Mouse (Mus musculus) MEL (cell line): ENCODE results near the gene Fgfr2. TPM values are rescaled to one million over a fixed set of nuclear protein-coding genes. Genes with fewer than 3 reads are reported as not detected.

Source experiments
- DNase-seq: peaks from one replicate; pipeline ENCODE4 v3.0.0; 2011; ENCODE audit warnings: low read depth, low spot score
- H3K27ac ChIP-seq: 2 replicates; pipeline ENCODE4 v1.5.1; 2012; ENCODE audit warnings: low read depth, mild to moderate bottlenecking, control low read depth, low read length, moderate library complexity; ENCODE audit not compliant: control insufficient read depth
- H3K27me3 ChIP-seq, 2 experiments: fragments of 150-350 bp in 1 of 2; sonication (generic) in 1 of 2; 2 replicates each; pipeline ENCODE4 v1.6.1; 2012; ENCODE audit warnings: low read length in 2 of 2, mild to moderate bottlenecking in 2 of 2, improper control_type of control experiment in 1 of 2, moderate library complexity in 1 of 2; ENCODE audit not compliant: insufficient read depth in 2 of 2, control insufficient read depth in 1 of 2
- H3K36me3 ChIP-seq, 2 experiments: 2 replicates each; pipeline ENCODE4 v1.6.1; 2012 to 2014; ENCODE audit warnings: low read length in 2 of 2, improper control_type of control experiment in 1 of 2, inconsistent platforms in 1 of 2, mild to moderate bottlenecking in 1 of 2; ENCODE audit not compliant: insufficient read depth in 2 of 2, control insufficient read depth in 1 of 2
- H3K4me1 ChIP-seq, 2 experiments: fragments of 150-350 bp in 1 of 2; sonication (generic) in 1 of 2; 2 replicates each; pipeline ENCODE4 v1.6.1; 2012; ENCODE audit warnings: low read length in 2 of 2, improper control_type of control experiment in 1 of 2, mild to moderate bottlenecking in 1 of 2; ENCODE audit not compliant: insufficient read depth in 2 of 2, control insufficient read depth in 1 of 2
- H3K4me3 ChIP-seq, 2 experiments: fragments of 150-350 bp in 1 of 2; sonication (generic) in 1 of 2; 2 replicates each; pipeline ENCODE4 v1.5.1; 2012; ENCODE audit warnings: low read depth in 2 of 2, low read length in 2 of 2, mild to moderate bottlenecking in 2 of 2, moderate library complexity in 2 of 2, control low read depth in 1 of 2, improper control_type of control experiment in 1 of 2; ENCODE audit not compliant: control insufficient read depth in 1 of 2, insufficient read depth in 1 of 2
- H3K79me2 ChIP-seq: 2 replicates; pipeline ENCODE4 v1.6.1; 2012; ENCODE audit warnings: mild to moderate bottlenecking, low read length, moderate library complexity; ENCODE audit not compliant: control insufficient read depth, poor library complexity, insufficient read depth
- H3K9ac ChIP-seq: 2 replicates; pipeline ENCODE4 v1.6.1; 2012; ENCODE audit warnings: low read depth, mild to moderate bottlenecking, control low read depth, low read length, moderate library complexity; ENCODE audit not compliant: control insufficient read depth, poor library complexity, severe bottlenecking
- H3K9me3 ChIP-seq: fragments of 150-350 bp; sonication (generic); replicated peaks from 2 replicates; pipeline ENCODE4 v1.6.1; 2012; ENCODE audit warnings: mild to moderate bottlenecking, low read length, improper control_type of control experiment, moderate library complexity; ENCODE audit not compliant: insufficient read depth
- BHLHE40 ChIP-seq: IDR thresholded peaks from 2 replicates; pipeline ENCODE4 v1.6.1; 2012; ENCODE audit warnings: low read depth, mild to moderate bottlenecking, inconsistent platforms, low read length, improper control_type of control experiment, borderline replicate concordance
- CHD1 ChIP-seq: IDR thresholded peaks from 2 replicates; pipeline ENCODE4 v1.6.1; 2012; ENCODE audit warnings: low read depth, mild to moderate bottlenecking, inconsistent platforms, low read length, improper control_type of control experiment
- CHD2 ChIP-seq: IDR thresholded peaks from 2 replicates; pipeline ENCODE4 v1.6.1; 2011; ENCODE audit warnings: low read length, improper control_type of control experiment
- CTCF ChIP-seq, 3 experiments: IDR thresholded peaks in 2 of 3; conservative IDR thresholded peaks in 1 of 3; 2 replicates each; pipeline ENCODE4 v1.5.1; 2011 to 2012; ENCODE audit warnings: low read length in 3 of 3, low read depth in 2 of 3, mild to moderate bottlenecking in 2 of 3, improper control_type of control experiment in 1 of 3, inconsistent platforms in 1 of 3, mixed read lengths in 1 of 3, moderate library complexity in 1 of 3; ENCODE audit not compliant: control insufficient read depth in 1 of 3, insufficient read depth in 1 of 3, poor library complexity in 1 of 3, severe bottlenecking in 1 of 3
- E2F4 ChIP-seq: IDR thresholded peaks from 2 replicates; pipeline ENCODE4 v1.6.1; 2011; ENCODE audit warnings: low read depth, low read length, improper control_type of control experiment, borderline replicate concordance
- ELF1 ChIP-seq: IDR thresholded peaks from 2 replicates; pipeline ENCODE4 v1.6.1; 2014; ENCODE audit warnings: low read depth, mild to moderate bottlenecking, inconsistent platforms, low read length, improper control_type of control experiment, moderate library complexity
- EP300 ChIP-seq, 2 experiments: IDR thresholded peaks; 2 replicates each; pipeline ENCODE4 v1.6.1; 2011; ENCODE audit warnings: improper control_type of control experiment in 2 of 2, low read length in 2 of 2, low read depth in 1 of 2, mild to moderate bottlenecking in 1 of 2
- GATA1 ChIP-seq: IDR thresholded peaks from 2 replicates; pipeline ENCODE4 v1.6.1; 2011; ENCODE audit warnings: low read depth, low read length, improper control_type of control experiment
- JUND ChIP-seq: IDR thresholded peaks from 2 replicates; pipeline ENCODE4 v1.6.1; 2011; ENCODE audit warnings: low read depth, mild to moderate bottlenecking, improper control_type of control experiment, low read length
- KAT2A ChIP-seq: conservative IDR thresholded peaks from 2 replicates; pipeline ENCODE4 v1.6.1; 2012; ENCODE audit warnings: low read depth, low read length, improper control_type of control experiment, inconsistent platforms
- MEF2A ChIP-seq: IDR thresholded peaks from 2 replicates; pipeline ENCODE4 v1.6.1; 2014; ENCODE audit warnings: low read depth, mild to moderate bottlenecking, inconsistent platforms, low read length, improper control_type of control experiment; ENCODE audit not compliant: poor library complexity, insufficient replicate concordance, severe bottlenecking; ENCODE audit errors: extremely low read depth
- MXI1 ChIP-seq: IDR thresholded peaks from 2 replicates; pipeline ENCODE4 v1.6.1; 2011; ENCODE audit warnings: mild to moderate bottlenecking, low read depth, low read length, improper control_type of control experiment
- MYB ChIP-seq: IDR thresholded peaks from 2 replicates; pipeline ENCODE4 v1.6.1; 2011; ENCODE audit warnings: mild to moderate bottlenecking, low read depth, low read length, improper control_type of control experiment
- NRF1 ChIP-seq: IDR thresholded peaks from 2 replicates; pipeline ENCODE4 v1.6.1; 2014; ENCODE audit warnings: low read depth, mild to moderate bottlenecking, inconsistent platforms, low read length, improper control_type of control experiment, moderate library complexity; ENCODE audit not compliant: poor library complexity, insufficient read depth, severe bottlenecking
- RAD21 ChIP-seq: IDR thresholded peaks from 2 replicates; pipeline ENCODE4 v1.6.1; 2011; ENCODE audit warnings: mild to moderate bottlenecking, low read depth, low read length, improper control_type of control experiment
- RCOR1 ChIP-seq: IDR thresholded peaks from 2 replicates; pipeline ENCODE4 v1.6.1; 2012; ENCODE audit warnings: low read depth, mild to moderate bottlenecking, inconsistent platforms, low read length, improper control_type of control experiment
- SIN3A ChIP-seq: IDR thresholded peaks from 2 replicates; pipeline ENCODE4 v1.6.1; 2012; ENCODE audit warnings: low read length, improper control_type of control experiment, inconsistent platforms
- SMC3 ChIP-seq: IDR thresholded peaks from 2 replicates; pipeline ENCODE4 v1.6.1; 2011; ENCODE audit warnings: low read depth, low read length, improper control_type of control experiment
- TAL1 ChIP-seq: IDR thresholded peaks from 2 replicates; pipeline ENCODE4 v1.6.1; 2012; ENCODE audit warnings: mild to moderate bottlenecking, inconsistent platforms, low read length, moderate library complexity, mixed read lengths
- TBP ChIP-seq: IDR thresholded peaks from 2 replicates; pipeline ENCODE4 v1.8.0; 2011; ENCODE audit warnings: low read depth, low read length, improper control_type of control experiment
- TCF12 ChIP-seq: IDR thresholded peaks from 2 replicates; pipeline ENCODE4 v1.6.1; 2014; ENCODE audit warnings: low read depth, mild to moderate bottlenecking, inconsistent platforms, low read length, improper control_type of control experiment, moderate library complexity
- UBTF ChIP-seq: IDR thresholded peaks from 2 replicates; pipeline ENCODE4 v1.6.1; 2012; ENCODE audit warnings: low read depth, mild to moderate bottlenecking, inconsistent platforms, low read length, improper control_type of control experiment, moderate library complexity, borderline replicate concordance; ENCODE audit not compliant: insufficient read depth
- USF1 ChIP-seq: IDR thresholded peaks from 2 replicates; pipeline ENCODE4 v1.6.1; 2014; ENCODE audit warnings: low read depth, mild to moderate bottlenecking, inconsistent platforms, low read length, improper control_type of control experiment, moderate library complexity
- USF2 ChIP-seq, 2 experiments: IDR thresholded peaks; 2 replicates each; pipeline ENCODE4 v1.6.1; 2011 to 2012; ENCODE audit warnings: improper control_type of control experiment in 2 of 2, low read length in 2 of 2, borderline replicate concordance in 1 of 2, inconsistent platforms in 1 of 2, low read depth in 1 of 2, mild to moderate bottlenecking in 1 of 2; ENCODE audit not compliant: insufficient read depth in 1 of 2
- ZC3H11A ChIP-seq: IDR thresholded peaks from 2 replicates; pipeline ENCODE4 v1.6.1; 2012; ENCODE audit warnings: low read depth, mild to moderate bottlenecking, inconsistent platforms, low read length, improper control_type of control experiment
- ZKSCAN1 ChIP-seq: IDR thresholded peaks from 2 replicates; pipeline ENCODE4 v1.6.1; 2012; ENCODE audit warnings: low read depth, mild to moderate bottlenecking, inconsistent platforms, low read length, improper control_type of control experiment, moderate library complexity
- polyA plus RNA-seq, 2 experiments: library from polyadenylated mRNA; stranded (reverse) in 1 of 2; unstranded in 1 of 2; fragments of >175 nt in 1 of 2; fragments of >200 nt in 1 of 2; gene quantifications; 2 replicates each; pipeline versions ENCODE4 v1.2.1 to v1.2.4; 2012; ENCODE audit warnings: low replicate concordance in 2 of 2, low read depth in 1 of 2; ENCODE audit not compliant: insufficient read length in 2 of 2, insufficient read depth in 1 of 2, missing spikeins in 1 of 2
- total RNA-seq: library from RNA; depleted of rRNA; stranded (reverse); fragments of 300-350 nt; gene quantifications from 2 replicates; pipeline ENCODE4 v1.2.3, GENCODE M21; 2012

Gene Fgfr2
- total and polyA plus RNA-seq, 3 experiments: not detected

- TF ChIP-seq EP300 (IDR thresholded peaks at IDR 0.05; ENCODE audit: low read depth in 1 of 2, low read length in 2 of 2) (peak; percentile 45 to 72; a peak in 3 of 4 replicates), MYB (no peak), NRF1 (no peak)
- TF ChIP-seq, all 39 proteins: peak for 3
These were observed 318.2 kb downstream of the Fgfr2 start (continued) for GRCm38 (mm10) chr7:132804951-132805350.

DNA sequence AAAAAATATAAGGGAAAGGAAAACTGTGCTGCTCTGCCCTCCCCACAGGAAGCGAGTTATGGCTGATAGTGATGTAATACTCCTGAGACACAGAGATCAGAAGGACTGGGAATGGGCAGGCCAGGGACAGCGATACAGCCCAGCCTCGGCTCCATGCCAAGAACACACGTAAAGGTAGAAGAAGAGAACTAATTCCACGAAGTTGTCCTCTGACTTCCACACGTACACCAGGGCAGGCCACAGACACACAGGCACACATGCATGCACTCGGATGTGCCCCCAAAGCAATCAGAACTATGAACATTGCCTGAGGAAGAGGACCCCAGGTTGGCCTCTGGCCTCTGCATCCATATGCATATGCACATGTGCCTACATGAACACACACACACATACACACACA, 318.7 kb downstream of the Fgfr2 start:
- H3K4me3 ChIP-seq: no peak overlapping the region; a peak in 1 of 4 replicates
- peaks cover 21% of the 10 kb centered on the region for H3K79me2 ChIP-seq
- no peak for TF ChIP-seq CTCF (IDR thresholded peaks at IDR 0.05 in 2 of 3, conservative IDR thresholded peaks at IDR 0.05 in 1 of 3; ENCODE audit: control insufficient read depth in 1 of 3, insufficient read depth in 1 of 3, low read depth in 2 of 3, low read length in 3 of 3, poor library complexity in 1 of 3, severe bottlenecking in 1 of 3)
- no peak for TF ChIP-seq ELF1
- TF ChIP-seq USF1: no peak
- no peak for TF ChIP-seq SMC3
- no peak for TF ChIP-seq EP300 (IDR thresholded peaks at IDR 0.05; ENCODE audit: low read depth in 1 of 2, low read length in 2 of 2)
- no peak for TF ChIP-seq TCF12
- no peak for TF ChIP-seq MEF2A
- TF ChIP-seq USF2 (IDR thresholded peaks at IDR 0.05; ENCODE audit: borderline replicate concordance in 1 of 2, insufficient read depth in 1 of 2, low read depth in 1 of 2, low read length in 2 of 2): no peak
- TF ChIP-seq RCOR1: no peak
- TF ChIP-seq CHD1: no peak
- TF ChIP-seq GATA1: no peak
- TF ChIP-seq JUND: no peak
- no peak for TF ChIP-seq E2F4
- no peak for TF ChIP-seq TBP
- no peak for TF ChIP-seq CHD2
- TF ChIP-seq UBTF: no peak
- H3K27ac ChIP-seq: peak overlapping the region; percentile 40
- peaks cover 0 to 20% of the 10 kb centered on the region in 2 experiments; a peak in 2 of 4 replicates for H3K36me3 ChIP-seq
- peak overlapping the region; percentile 12 for H3K9ac ChIP-seq
- H3K9me3 ChIP-seq: no peaks in the 10 kb centered on the region
- DNase-seq: no peak
- peaks cover 12 to 25% of the 10 kb centered on the region in 2 experiments for H3K4me1 ChIP-seq
- H3K27me3 ChIP-seq: no peaks in the 10 kb centered on the region

DNA sequence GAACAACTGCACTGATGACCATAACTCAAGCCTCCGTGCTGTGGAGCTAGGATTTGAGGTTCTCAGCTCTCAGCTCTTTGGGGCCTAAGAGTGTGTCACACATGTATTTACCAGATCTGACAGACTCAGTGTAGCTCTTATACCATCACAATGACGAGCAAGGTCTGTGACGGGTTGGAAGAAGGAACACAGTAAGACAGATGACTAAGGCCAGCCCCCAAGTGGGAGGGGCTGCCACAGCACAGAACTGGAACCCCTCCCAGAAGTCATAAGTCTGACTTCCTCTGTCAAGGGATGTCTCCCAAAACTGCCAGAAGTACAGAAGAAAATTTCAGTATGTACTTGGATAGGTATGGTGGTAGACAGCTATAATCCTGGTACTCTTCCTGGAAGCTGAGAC, 319.2 kb downstream of the Fgfr2 start:
- peak; percentile 87 for DNase-seq
- Histone ChIP-seq H3K9me3 (no peaks in the 10 kb centered on the region), H3K79me2 (peaks cover 17% of the 10 kb centered on the region), H3K27ac (peak overlapping the region; percentile 40), H3K36me3 (peaks cover 0 to 20% of the 10 kb centered on the region in 2 experiments; a peak in 2 of 4 replicates), H3K9ac (no peak overlapping the region; the same call in 1 of the 2 replicates), H3K4me1 (peaks cover 12 to 25% of the 10 kb centered on the region in 2 experiments), H3K27me3 (no peaks in the 10 kb centered on the region), H3K4me3 (no peak overlapping the region)
- TF ChIP-seq BHLHE40 (no peak), ZKSCAN1 (no peak), SIN3A (no peak), SMC3 (no peak), USF1 (no peak), TCF12 (no peak), MYB (no peak), ZC3H11A (no peak), KAT2A (no peak), CHD1 (no peak), RAD21 (no peak), MXI1 (no peak), E2F4 (no peak), MEF2A (no peak), TAL1 (no peak), CTCF (IDR thresholded peaks at IDR 0.05 in 2 of 3, conservative IDR thresholded peaks at IDR 0.05 in 1 of 3; ENCODE audit: control insufficient read depth in 1 of 3, insufficient read depth in 1 of 3, low read depth in 2 of 3, low read length in 3 of 3, poor library complexity in 1 of 3, severe bottlenecking in 1 of 3) (no peak)
